24 mouse cellular contexts compared by ENCODE assay signal in the genomic region with DNA sequence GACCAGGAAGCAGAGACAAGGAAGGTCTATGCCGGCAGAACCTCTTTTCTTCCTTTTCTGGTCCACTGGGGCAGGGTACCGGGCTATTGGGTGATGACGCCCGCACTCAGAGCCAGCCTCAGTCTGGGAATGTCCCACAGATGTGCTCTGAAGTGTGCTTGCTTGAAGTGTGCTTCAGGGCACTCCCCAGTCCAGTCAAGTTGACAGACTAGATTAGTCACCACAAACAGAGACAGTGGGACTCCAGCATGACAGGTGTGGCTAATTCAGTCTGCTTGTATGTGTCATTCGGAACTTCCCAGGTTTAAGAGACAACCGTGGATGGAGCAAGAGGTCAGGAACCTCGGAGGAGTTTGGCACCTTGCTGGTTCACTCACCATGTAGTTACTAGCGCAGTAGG. TPM values are rescaled to one million over a fixed set of nuclear protein-coding genes. Genes with fewer than 3 reads are reported as not detected.
DNase-seq lines count a peak whose midpoint lies in the region; ATAC-seq and TF ChIP-seq lines count a peak whose summit lies in the region.
"Had no signal": no experiment of that assay in that cellular context is flagged by ENCODE, and none has a peak within 500 bp of the region (broad histone marks: within the 10 kb centered on the region; RNA-seq: fewer than 3 reads in every experiment).

No protein-coding gene starts in this region.

- TF ChIP-seq CTCF in intestine, postnatal 0 days (IDR thresholded peaks at IDR 0.05; ENCODE audit: low read depth) = no peak

- DNase-seq in lung, postnatal 14 days = peak; percentile 51
- no peak for DNase-seq in spleen, postnatal 4 days (ENCODE audit: low spot score in 2 of 2)
- DNase-seq: adrenal gland, adult 8-10 months; cerebellum, adult 9-11 months; gastrocnemius, postnatal 14 days; heart, adult 18-20 months; kidney, adult 9 months; kidney, postnatal 4 days; layer of hippocampus, adult 9-11 months; thymus, postnatal 25 days had no signal

- no peak overlapping the region for H3K4me3 ChIP-seq in intestine, embryonic 15.5 days (replicated peaks)
- H3K4me3 ChIP-seq in intestine, postnatal 0 days (ENCODE audit: low read depth, low read length) = no peak overlapping the region
- no peak overlapping the region for H3K4me3 ChIP-seq in intestine, embryonic 16.5 days (ENCODE audit: low read length)
- H3K4me3 ChIP-seq in stomach, embryonic 16.5 days (replicated peaks; ENCODE audit: low read length) = no peak overlapping the region
- no peak overlapping the region for H3K4me3 ChIP-seq in heart, embryonic 12.5 days
- no peak overlapping the region for H3K4me3 ChIP-seq in neural tube, embryonic 15.5 days (replicated peaks)
- H3K4me3 ChIP-seq: forebrain, embryonic 13.5 days; liver, embryonic 12.5 days; midbrain, embryonic 10.5 days; neural tube, embryonic 12.5 days had no signal

- H3K9ac ChIP-seq in intestine, embryonic 15.5 days = no peak overlapping the region
- no peak overlapping the region for H3K9ac ChIP-seq in intestine, postnatal 0 days (ENCODE audit: low read depth, low read length)
- H3K9ac ChIP-seq in intestine, embryonic 16.5 days (ENCODE audit: low read depth, low read length) = no peak overlapping the region
- H3K9ac ChIP-seq in stomach, embryonic 16.5 days (ENCODE audit: low read length) = no peak overlapping the region
- no peak overlapping the region for H3K9ac ChIP-seq in heart, embryonic 12.5 days
- H3K9ac ChIP-seq in neural tube, embryonic 15.5 days (replicated peaks) = no peak overlapping the region
- H3K9ac ChIP-seq: forebrain, embryonic 13.5 days; liver, embryonic 12.5 days; neural tube, embryonic 12.5 days had no signal

- peak; percentile 37; the same call in 1 of the 2 replicates for ATAC-seq in intestine, embryonic 15.5 days
- no peak for ATAC-seq in intestine, postnatal 0 days
- peak; percentile 13; the same call in 1 of the 2 replicates for ATAC-seq in intestine, embryonic 16.5 days
- ATAC-seq in stomach, embryonic 16.5 days (ENCODE audit: insufficient read depth, low FRiP score) = no peak
- ATAC-seq in heart, embryonic 12.5 days (ENCODE audit: insufficient number of reproducible peaks, low FRiP score) = no peak
- no peak for ATAC-seq in neural tube, embryonic 15.5 days (ENCODE audit: low FRiP score)
- ATAC-seq: forebrain, embryonic 13.5 days; hindbrain, postnatal 0 days; liver, embryonic 12.5 days had no signal

- H3K9me3 ChIP-seq in intestine, embryonic 15.5 days = no peaks in the 10 kb centered on the region
- H3K9me3 ChIP-seq in intestine, postnatal 0 days (ENCODE audit: control insufficient read depth) = no peaks in the 10 kb centered on the region
- no peaks in the 10 kb centered on the region for H3K9me3 ChIP-seq in intestine, embryonic 16.5 days (ENCODE audit: control insufficient read depth, low read length)
- H3K9me3 ChIP-seq in stomach, embryonic 16.5 days (replicated peaks; ENCODE audit: control insufficient read depth, low read length) = no peaks in the 10 kb centered on the region
- H3K9me3 ChIP-seq in heart, embryonic 12.5 days (replicated peaks) = no peaks in the 10 kb centered on the region
- no peaks in the 10 kb centered on the region for H3K9me3 ChIP-seq in neural tube, embryonic 15.5 days (replicated peaks)
- H3K9me3 ChIP-seq: forebrain, embryonic 13.5 days; liver, embryonic 12.5 days; midbrain, embryonic 10.5 days; neural tube, embryonic 12.5 days had no signal

- no peak overlapping the region for H3K27ac ChIP-seq in intestine, embryonic 15.5 days
- H3K27ac ChIP-seq in intestine, postnatal 0 days (ENCODE audit: low read depth, low read length) = no peak overlapping the region
- no peak overlapping the region for H3K27ac ChIP-seq in intestine, embryonic 16.5 days (ENCODE audit: low read length)
- peak overlapping the region; percentile 85 for H3K27ac ChIP-seq in stomach, embryonic 16.5 days (ENCODE audit: low read length)
- no peak overlapping the region for H3K27ac ChIP-seq in heart, embryonic 12.5 days (ENCODE audit: poor library complexity, severe bottlenecking)
- no peak overlapping the region for H3K27ac ChIP-seq in neural tube, embryonic 15.5 days (replicated peaks)
- H3K27ac ChIP-seq: forebrain, embryonic 13.5 days; hindbrain, postnatal 0 days; liver, embryonic 12.5 days; macrophage; midbrain, embryonic 10.5 days; neural tube, embryonic 12.5 days had no signal

- no peaks in the 10 kb centered on the region for H3K27me3 ChIP-seq in intestine, embryonic 15.5 days (replicated peaks)
- H3K27me3 ChIP-seq in intestine, postnatal 0 days (replicated peaks; ENCODE audit: control insufficient read depth, insufficient read depth, low read length) = no peaks in the 10 kb centered on the region
- no peaks in the 10 kb centered on the region for H3K27me3 ChIP-seq in intestine, embryonic 16.5 days (replicated peaks; ENCODE audit: control insufficient read depth, insufficient read depth, low read length)
- H3K27me3 ChIP-seq in stomach, embryonic 16.5 days (ENCODE audit: control insufficient read depth, insufficient read depth, low read length) = no peaks in the 10 kb centered on the region
- no peaks in the 10 kb centered on the region for H3K27me3 ChIP-seq in heart, embryonic 12.5 days (replicated peaks)
- no peaks in the 10 kb centered on the region for H3K27me3 ChIP-seq in neural tube, embryonic 15.5 days (replicated peaks)
- H3K27me3 ChIP-seq: liver, embryonic 12.5 days; neural tube, embryonic 12.5 days had no signal

- H3K4me1 ChIP-seq in intestine, embryonic 15.5 days (replicated peaks) = peaks cover 28% of the 10 kb centered on the region
- peaks cover 3% of the 10 kb centered on the region; the same call in 1 of the 2 replicates for H3K4me1 ChIP-seq in intestine, postnatal 0 days (replicated peaks; ENCODE audit: control insufficient read depth, insufficient read depth, low read length)
- H3K4me1 ChIP-seq in intestine, embryonic 16.5 days (ENCODE audit: control insufficient read depth, insufficient read depth, low read length) = peaks cover 22% of the 10 kb centered on the region
- H3K4me1 ChIP-seq in stomach, embryonic 16.5 days (ENCODE audit: control insufficient read depth, insufficient read depth, low read length) = peaks cover 22% of the 10 kb centered on the region
- H3K4me1 ChIP-seq in heart, embryonic 12.5 days (replicated peaks) = peaks cover 43% of the 10 kb centered on the region
- H3K4me1 ChIP-seq in neural tube, embryonic 15.5 days = peaks cover 28% of the 10 kb centered on the region
- H3K4me1 ChIP-seq: liver, embryonic 12.5 days had no signal

- no peaks in the 10 kb centered on the region for H3K36me3 ChIP-seq in intestine, embryonic 15.5 days
- no peaks in the 10 kb centered on the region for H3K36me3 ChIP-seq in intestine, postnatal 0 days (ENCODE audit: control insufficient read depth, insufficient read depth)
- no peaks in the 10 kb centered on the region for H3K36me3 ChIP-seq in intestine, embryonic 16.5 days (ENCODE audit: control insufficient read depth, insufficient read depth, low read length)
- no peaks in the 10 kb centered on the region for H3K36me3 ChIP-seq in stomach, embryonic 16.5 days (ENCODE audit: control insufficient read depth, insufficient read depth, low read length)
- H3K36me3 ChIP-seq in heart, embryonic 12.5 days = no peaks in the 10 kb centered on the region
- no peaks in the 10 kb centered on the region for H3K36me3 ChIP-seq in neural tube, embryonic 15.5 days
- H3K36me3 ChIP-seq: liver, embryonic 12.5 days; midbrain, embryonic 10.5 days; neural tube, embryonic 12.5 days had no signal

- H3K4me2 ChIP-seq in intestine, embryonic 15.5 days (replicated peaks) = no peak overlapping the region
- H3K4me2 ChIP-seq in intestine, postnatal 0 days (replicated peaks; ENCODE audit: low read depth) = no peak overlapping the region
- no peak overlapping the region for H3K4me2 ChIP-seq in intestine, embryonic 16.5 days (ENCODE audit: low read depth, low read length)
- H3K4me2 ChIP-seq in stomach, embryonic 16.5 days (ENCODE audit: low read depth, low read length) = no peak overlapping the region
- no peak overlapping the region for H3K4me2 ChIP-seq in heart, embryonic 12.5 days
- no peak overlapping the region for H3K4me2 ChIP-seq in neural tube, embryonic 15.5 days
- H3K4me2 ChIP-seq: forebrain, embryonic 13.5 days; liver, embryonic 12.5 days; neural tube, embryonic 12.5 days had no signal

- WGBS in intestine, embryonic 15.5 days = 82% methylated on average over 8 of the region's 8 CpGs
- 83% methylated on average over 8 of the region's 8 CpGs for WGBS in intestine, postnatal 0 days
- 80% methylated on average over 8 of the region's 8 CpGs for WGBS in intestine, embryonic 16.5 days
- 79% methylated on average over 8 of the region's 8 CpGs for WGBS in stomach, embryonic 16.5 days
- WGBS in heart, embryonic 12.5 days = 75% methylated on average over 8 of the region's 8 CpGs
- 90% methylated on average over 8 of the region's 8 CpGs for WGBS in neural tube, embryonic 15.5 days

RNA-seq across cellular contexts. Expression of gene Itgb6, which starts 27.9 kb away (rescaled TPM):
- polyA plus RNA-seq in intestine, embryonic 15.5 days (2015; fragmentation: Nextera tagmentation; extraction: Ambion mirVana) = 8.8 and 9.0 TPM in 2 replicates
- polyA plus RNA-seq in intestine, postnatal 0 days (2015; fragmentation: Nextera tagmentation; extraction: Ambion mirVana) = 10.8 and 11.9 TPM in 2 replicates
- polyA plus RNA-seq in intestine, embryonic 16.5 days (2015; fragmentation: Nextera tagmentation; extraction: Ambion mirVana) = 11.4 and 12.6 TPM in 2 replicates
- 15.8 and 16.4 TPM in 2 replicates for polyA plus RNA-seq in stomach, embryonic 16.5 days (2015; fragmentation: Nextera tagmentation; extraction: Ambion mirVana)
- polyA plus RNA-seq in heart, embryonic 12.5 days (2016; fragmentation: Nextera tagmentation; extraction: Ambion mirVana) = 0.14 and 0.17 TPM in 2 replicates
- 0.31 and 0.84 TPM in 2 replicates for polyA plus RNA-seq in neural tube, embryonic 15.5 days (2015; fragmentation: Nextera tagmentation; extraction: Ambion mirVana)
- polyA plus RNA-seq: cortical plate, adult 2 months; forebrain, embryonic 13.5 days; macrophage; spleen, adult 2 months had no signal

Comparison
In these comparisons a context has a peak if more than half of its experiments do, and no peak if none do; other contexts are left out.
1. ATAC-seq: peak in intestine, embryonic 15.5 days (single experiment) and intestine, embryonic 16.5 days (single experiment); none in intestine, postnatal 0 days (single experiment), stomach, embryonic 16.5 days (single experiment), heart, embryonic 12.5 days (single experiment) and neural tube, embryonic 15.5 days (single experiment).